Mouse (Mus musculus): ENCODE data around the gene Maip1.

DNA sequence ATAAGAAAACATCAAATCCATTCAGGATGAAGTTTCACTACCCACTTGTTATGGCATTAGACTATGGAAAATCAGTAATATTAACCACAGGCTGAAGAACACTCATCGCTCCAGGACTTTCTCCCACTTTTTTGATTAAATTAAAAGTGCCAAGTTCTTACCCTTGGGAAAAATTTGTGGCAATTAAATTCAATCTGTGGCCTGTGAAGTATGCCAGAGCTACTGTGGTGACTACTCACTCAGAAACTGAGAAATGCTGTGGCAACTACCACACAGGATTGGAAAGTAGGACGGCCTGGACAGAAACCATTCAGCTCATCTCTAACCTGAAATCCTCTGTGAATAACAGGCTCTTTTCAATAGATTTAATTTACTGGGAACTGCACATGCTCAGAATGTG is 5.8 kb upstream of the Maip1 start:
- TF ChIP-seq CTCF (IDR thresholded peaks at IDR 0.05; ENCODE audit: low read depth): no peak
- no peak for TF ChIP-seq EP300 (optimal IDR thresholded peaks at IDR 0.05)
